Mouse (Mus musculus) lung, postnatal 0 days (tissue): ENCODE results near the gene Hcrt. TPM values are rescaled to one million over a fixed set of nuclear protein-coding genes. Genes with fewer than 3 reads are reported as not detected.

Experiments
- ATAC-seq: fragments of 200-750 bp; cut with Nextera tagmentation; 2 replicates; pipeline ENCODE4 v1.8.0; 2017; ENCODE audit warnings: moderate library complexity
- DNase-seq: peaks from one replicate; pipeline ENCODE4 v3.0.0-alpha.2; 2016; ENCODE audit warnings: low spot score
- H3K27ac ChIP-seq: fragments of 300-500 bp; sonication (generic); 2 replicates; pipeline ENCODE4 v1.5.1; 2014; ENCODE audit warnings: antibody characterized with exemption, mild to moderate bottlenecking, low read length, mixed read lengths
- H3K27me3 ChIP-seq: fragments of 300-500 bp; sonication (generic); replicated peaks from 2 replicates; pipeline ENCODE4 v1.6.1; 2014; ENCODE audit warnings: low read length, mixed read lengths; ENCODE audit not compliant: insufficient read depth
- H3K36me3 ChIP-seq: fragments of 300-500 bp; sonication (generic); 2 replicates; pipeline ENCODE4 v1.6.1; 2014; ENCODE audit warnings: low read length, mixed read lengths; ENCODE audit not compliant: insufficient read depth
- H3K4me1 ChIP-seq: fragments of 300-500 bp; sonication (generic); 2 replicates; pipeline ENCODE4 v1.6.1; 2014; ENCODE audit warnings: antibody characterized with exemption, low read depth, low read length, mixed read lengths; ENCODE audit not compliant: insufficient read depth
- H3K4me2 ChIP-seq: fragments of 300-500 bp; sonication (generic); replicated peaks from 2 replicates; pipeline ENCODE4 v1.6.1; 2014; ENCODE audit warnings: low read depth, mild to moderate bottlenecking, low read length, moderate library complexity, mixed read lengths
- H3K4me3 ChIP-seq: fragments of 300-500 bp; sonication (generic); 2 replicates; pipeline ENCODE4 v1.5.1; 2014; ENCODE audit warnings: low read depth, low read length
- H3K9ac ChIP-seq: fragments of 300-500 bp; sonication (generic); replicated peaks from 2 replicates; pipeline ENCODE4 v1.6.1; 2014; ENCODE audit warnings: low read depth, mild to moderate bottlenecking
- H3K9me3 ChIP-seq: fragments of 300-500 bp; sonication (generic); 2 replicates; pipeline ENCODE4 v1.6.1; 2016; ENCODE audit warnings: low read length, mixed read lengths
- CTCF ChIP-seq: IDR thresholded peaks from 2 replicates; pipeline ENCODE4 v1.5.1; 2016; ENCODE audit warnings: antibody characterized with exemption, mild to moderate bottlenecking
- EP300 ChIP-seq: IDR thresholded peaks from 2 replicates; pipeline ENCODE4 v1.6.1; 2016; ENCODE audit warnings: antibody characterized with exemption, mild to moderate bottlenecking, control low read depth
- WGBS: fragments of 180-500 bp; shearing (Covaris S2); extraction: QIAGEN DNeasy Blood & Tissue Kit; methylation state at CpG from one replicate; pipeline ENCODE4 v1.1.7; 2014; 5-methylcytosine and 5-hydroxymethylcytosine counted together
- polyA plus RNA-seq: library from polyadenylated mRNA; unstranded; fragments of >200 nt; fragmentation: Nextera tagmentation; extraction: Ambion mirVana; gene quantifications from 2 replicates; pipeline ENCODE4 v1.2.1, GENCODE M21; 2015

The Hcrt gene
- polyA plus RNA-seq, 1 experiment from 2014 or later, result not detected

DNA sequence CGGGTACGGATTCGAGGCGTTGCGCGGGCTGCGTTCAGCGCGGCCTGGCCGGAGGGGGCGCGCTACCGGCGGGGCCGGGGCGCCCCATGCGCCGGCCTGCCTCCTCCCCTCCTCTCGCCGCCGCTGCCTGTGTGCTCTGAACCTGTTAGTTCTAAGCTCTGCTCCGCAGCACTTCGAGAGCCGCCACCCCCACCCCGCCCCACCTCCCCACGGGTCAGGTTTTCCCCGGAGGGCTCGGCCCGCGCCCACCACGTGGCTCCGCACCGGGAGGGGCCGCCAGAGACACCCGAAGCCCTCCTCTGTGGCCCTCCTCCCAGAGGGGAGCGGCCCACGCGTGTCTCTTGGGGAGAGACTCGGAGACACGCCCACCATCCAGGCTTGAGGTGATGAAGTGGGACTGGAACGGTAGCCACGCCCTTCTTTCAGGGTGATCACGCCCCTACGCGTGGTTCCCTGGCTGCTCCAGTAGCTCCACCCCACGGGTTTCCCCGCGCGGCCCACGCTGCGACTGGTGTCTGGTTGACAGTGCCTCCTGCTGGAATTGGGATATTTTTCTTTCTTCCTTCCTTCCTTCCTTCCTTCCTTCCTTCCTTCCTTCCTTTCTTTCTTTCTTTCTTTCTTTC, 3.0 kb downstream of the Hcrt start, which contains the start of gene Kcnh4:
Gene Kcnh4, minus strand, starts transcription at position 332 of the 623 bp plus-strand sequence.
- peak; percentile 69 for DNase-seq
- peak; percentile 47 for ATAC-seq
- no peaks in the 10 kb centered on the region for H3K4me1 ChIP-seq
- H3K4me3 ChIP-seq, result no peak within 1 kb of the TSS
- no peaks in the 10 kb centered on the region for H3K36me3 ChIP-seq
- no peaks in the 10 kb centered on the region for H3K9me3 ChIP-seq
- no peak within 1 kb of the TSS for H3K9ac ChIP-seq
- TF ChIP-seq CTCF (peak; percentile 40), EP300 (no peak)
- no peak within 1 kb of the TSS for H3K27ac ChIP-seq
- H3K4me2 ChIP-seq, result peak within 1 kb of the TSS; percentile 48
- 1% methylated on average over 28 of the region's 51 CpGs for WGBS
- peaks cover 13% of the 10 kb centered on the region for H3K27me3 ChIP-seq

DNA sequence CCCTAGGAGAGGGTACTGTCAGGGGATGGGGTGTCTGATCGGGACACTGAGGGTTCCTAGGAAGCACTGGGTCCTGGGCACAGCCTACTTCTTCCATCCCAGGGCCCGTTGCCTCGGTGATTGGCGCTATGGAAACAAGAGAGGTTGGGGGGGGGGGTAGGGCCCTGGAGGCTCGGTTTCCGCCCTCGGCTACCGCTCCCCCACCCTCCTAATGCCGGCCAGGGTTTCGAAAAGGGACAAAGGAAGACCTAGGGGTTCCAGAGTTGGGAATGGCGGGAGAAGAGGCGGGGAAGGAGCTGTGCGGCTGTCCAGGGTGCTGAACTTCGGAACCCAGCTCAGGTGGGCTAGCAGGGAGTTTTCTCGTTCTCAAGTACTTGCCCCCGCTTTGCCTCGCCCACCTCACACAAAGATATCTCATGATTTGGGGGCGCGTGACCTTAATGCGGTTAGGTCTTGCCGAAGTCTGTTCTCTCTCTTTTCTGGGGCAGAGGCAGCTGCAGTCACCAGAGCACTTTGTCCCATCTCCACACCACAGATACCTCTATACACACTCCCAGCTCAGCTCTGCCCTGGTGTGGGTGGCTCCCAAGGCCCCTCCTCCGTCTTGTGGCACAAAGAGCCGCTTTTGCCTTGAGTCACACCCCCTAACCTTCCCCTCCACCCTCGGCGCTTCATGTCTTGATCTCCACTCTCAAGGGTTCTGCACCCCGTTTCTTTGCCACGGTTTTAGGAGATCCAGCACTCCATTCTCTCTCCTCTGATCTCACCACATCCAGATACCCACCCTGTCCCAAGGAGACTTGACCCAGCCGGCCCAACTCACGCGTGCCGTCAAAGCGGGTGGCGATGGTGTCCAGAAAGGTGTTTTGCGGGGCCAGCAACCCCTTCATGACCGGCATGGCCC, 3.8 kb downstream of the Hcrt start:
- H3K36me3 ChIP-seq, result no peaks in the 10 kb centered on the region
- TF ChIP-seq CTCF (no peak), EP300 (no peak)
- H3K4me1 ChIP-seq, result no peaks in the 10 kb centered on the region
- no peak for ATAC-seq
- H3K4me3 ChIP-seq, result no peak overlapping the region
- H3K4me2 ChIP-seq, result peak overlapping the region; percentile 48
- no peak overlapping the region for H3K27ac ChIP-seq
- H3K9me3 ChIP-seq, result no peaks in the 10 kb centered on the region
- WGBS, result 3% methylated on average over 34 of the region's 35 CpGs
- H3K9ac ChIP-seq, result no peak overlapping the region
- DNase-seq, result peak; percentile 58
- H3K27me3 ChIP-seq, result peaks cover 13% of the 10 kb centered on the region

DNA sequence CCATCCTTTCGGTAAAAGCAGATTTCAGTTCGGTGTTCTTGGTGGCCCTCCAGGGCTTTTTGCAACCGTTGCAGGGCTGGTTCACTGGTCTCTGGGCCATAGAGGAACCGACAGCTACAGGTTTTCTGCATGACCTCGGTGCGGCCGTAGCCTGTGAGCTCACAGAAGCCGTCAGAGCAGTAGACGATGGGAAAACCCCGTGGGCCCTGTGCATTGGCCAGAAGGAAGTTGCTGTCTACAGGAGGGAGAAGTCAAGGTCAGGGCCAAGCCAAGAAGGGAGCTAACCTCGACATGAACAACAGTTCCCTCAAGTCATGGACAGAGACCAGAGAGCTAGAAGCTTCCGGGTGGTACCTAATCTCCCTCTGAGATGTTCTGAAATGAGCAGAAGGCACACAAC, 5.2 kb downstream of the Hcrt start:
- H3K4me2 ChIP-seq, result no peak overlapping the region
- H3K4me3 ChIP-seq, result no peak overlapping the region
- ATAC-seq (no peak), DNase-seq (no peak)
- no peak overlapping the region for H3K27ac ChIP-seq
- no peaks in the 10 kb centered on the region for H3K36me3 ChIP-seq
- TF ChIP-seq CTCF (no peak), EP300 (no peak)
- no peaks in the 10 kb centered on the region for H3K9me3 ChIP-seq
- H3K9ac ChIP-seq, result no peak overlapping the region
- no peaks in the 10 kb centered on the region for H3K4me1 ChIP-seq
- H3K27me3 ChIP-seq, result peaks cover 13% of the 10 kb centered on the region
- 79% methylated on average over 12 of the region's 12 CpGs for WGBS

DNA sequence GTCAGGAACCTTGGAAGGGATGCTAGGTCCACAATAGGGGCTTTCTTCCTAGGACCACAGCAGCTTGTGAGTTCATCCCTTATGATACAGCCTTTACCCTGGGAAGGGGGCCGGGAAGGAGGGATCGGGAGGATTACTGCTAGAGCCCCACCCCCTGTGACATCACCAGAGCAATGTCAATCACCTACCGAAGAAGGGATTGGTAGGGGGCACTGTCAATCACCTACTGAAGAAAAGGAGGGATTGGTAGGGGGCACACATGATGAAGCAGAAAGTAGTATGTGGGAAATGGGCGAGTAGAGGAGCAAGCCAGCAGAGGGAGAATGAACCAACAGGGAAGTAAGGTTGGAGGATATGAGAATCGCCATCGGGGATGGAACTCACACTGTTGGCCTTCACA, 6.3 kb downstream of the Hcrt start:
- Histone ChIP-seq H3K9me3 (no peaks in the 10 kb centered on the region), H3K36me3 (no peaks in the 10 kb centered on the region), H3K27me3 (peaks cover 13% of the 10 kb centered on the region), H3K4me3 (no peak overlapping the region), H3K9ac (no peak overlapping the region), H3K4me1 (no peaks in the 10 kb centered on the region), H3K27ac (no peak overlapping the region), H3K4me2 (no peak overlapping the region)
- no peak for TF ChIP-seq CTCF
- TF ChIP-seq EP300, result no peak
- ATAC-seq (no peak), DNase-seq (no peak)
- WGBS, result 60% methylated on average over 6 of the region's 6 CpGs

DNA sequence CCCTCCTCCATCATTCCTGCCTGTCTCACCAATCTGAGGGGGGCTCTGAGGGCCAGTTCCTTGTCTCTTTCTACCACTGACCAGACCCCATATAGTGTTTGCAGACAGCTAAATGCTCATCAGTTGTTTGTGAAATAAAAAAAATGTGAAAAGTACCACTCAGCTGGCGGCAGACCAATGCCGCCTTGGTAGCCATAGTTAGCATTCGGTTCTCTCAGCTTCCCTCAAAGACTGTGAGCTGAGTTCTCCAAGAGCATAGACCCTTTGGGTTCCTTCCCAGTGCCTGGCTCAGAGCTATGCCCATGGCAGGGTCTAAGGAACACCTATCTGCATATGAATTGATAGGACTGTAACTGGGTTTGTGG, 8.1 kb downstream of the Hcrt start:
- Histone ChIP-seq H3K9ac (no peak overlapping the region), H3K27me3 (peaks cover 11% of the 10 kb centered on the region), H3K9me3 (no peaks in the 10 kb centered on the region), H3K4me1 (no peaks in the 10 kb centered on the region), H3K4me3 (no peak overlapping the region), H3K36me3 (no peaks in the 10 kb centered on the region), H3K4me2 (no peak overlapping the region), H3K27ac (no peak overlapping the region)
- no peak for TF ChIP-seq CTCF
- TF ChIP-seq EP300, result no peak
- 83% methylated on average over 3 of the region's 3 CpGs for WGBS
- no peak for ATAC-seq
- no peak for DNase-seq

DNA sequence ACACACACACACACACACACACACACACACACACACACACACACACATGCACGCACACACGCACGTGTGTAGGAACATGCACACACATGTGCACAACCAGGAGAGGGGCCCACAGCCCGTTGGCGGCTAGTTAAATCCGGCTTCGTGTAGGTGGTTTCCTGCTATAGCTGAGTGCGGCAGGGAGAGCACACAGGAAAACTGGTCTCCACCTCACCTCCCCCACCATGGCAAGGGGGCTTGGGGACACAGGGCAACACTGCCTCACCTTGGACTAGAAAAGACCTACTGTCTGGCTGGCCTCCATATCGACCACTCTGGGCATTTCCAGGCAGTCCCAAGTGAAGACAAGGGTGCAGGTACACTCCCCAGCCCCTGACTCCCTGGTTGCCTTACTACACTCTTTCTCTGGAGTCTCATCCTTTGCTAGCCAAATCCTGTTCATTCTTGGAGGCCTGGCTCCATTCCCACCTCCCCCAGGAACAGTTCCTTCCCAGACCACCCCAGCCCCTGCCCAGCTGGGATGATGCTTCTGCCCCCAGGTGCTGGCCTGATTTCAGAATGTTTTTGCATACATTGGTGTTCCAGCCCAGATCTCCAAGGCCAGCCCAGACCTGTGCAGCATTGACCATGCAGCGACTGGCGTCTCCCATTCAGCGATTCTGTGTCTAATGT, 8.6 kb downstream of the Hcrt start:
- peaks cover 9% of the 10 kb centered on the region; the same call in 1 of the 2 replicates for H3K27me3 ChIP-seq
- no peak overlapping the region for H3K4me3 ChIP-seq
- H3K9ac ChIP-seq, result no peak overlapping the region
- ATAC-seq (no peak), DNase-seq (no peak)
- H3K4me2 ChIP-seq, result no peak overlapping the region
- H3K9me3 ChIP-seq, result no peaks in the 10 kb centered on the region
- TF ChIP-seq CTCF (no peak), EP300 (no peak)
- no peaks in the 10 kb centered on the region for H3K36me3 ChIP-seq
- no peak overlapping the region for H3K27ac ChIP-seq
- H3K4me1 ChIP-seq, result no peaks in the 10 kb centered on the region
- WGBS, result 70% methylated on average over 12 of the region's 12 CpGs
